Mouse (Mus musculus): ENCODE data around the gene Abca12. TPM values are rescaled to one million over a fixed set of nuclear protein-coding genes. Genes with fewer than 3 reads are reported as not detected.

Gene Abca12
- polyA plus RNA-seq, 1 experiment from 2014 or later: not detected

DNA sequence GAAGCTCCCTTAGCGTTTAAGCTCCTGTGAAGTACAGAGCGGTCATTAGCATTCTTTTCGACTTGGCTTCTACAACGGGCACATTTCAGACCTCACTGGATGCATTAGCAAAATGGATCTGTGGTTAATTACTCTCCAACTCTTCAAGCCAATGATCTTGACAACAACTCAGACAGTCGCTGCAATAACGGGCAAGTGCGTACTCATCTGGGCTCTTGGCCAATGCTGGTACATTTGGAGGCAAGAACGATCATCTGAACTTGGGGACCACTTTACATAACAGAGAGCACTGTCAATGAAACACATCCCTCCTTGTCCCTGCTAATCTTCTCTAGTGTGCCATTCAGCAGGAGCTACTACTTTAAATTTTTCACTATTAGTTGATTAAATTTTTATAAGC is 148.1 kb downstream of the Abca12 start:
- H3K27ac ChIP-seq (ENCODE audit: low read depth, low read length): no peak overlapping the region
- no peaks in the 10 kb centered on the region for H3K4me1 ChIP-seq (ENCODE audit: control insufficient read depth, insufficient read depth, low read length)
- no peaks in the 10 kb centered on the region for H3K36me3 ChIP-seq (ENCODE audit: control insufficient read depth, insufficient read depth, low read length)
- no peak for ATAC-seq (ENCODE audit: low FRiP score)
- H3K4me3 ChIP-seq (ENCODE audit: low read depth, low read length): no peak overlapping the region
- H3K27me3 ChIP-seq (ENCODE audit: control insufficient read depth, insufficient read depth, low read length): no peaks in the 10 kb centered on the region
- no peak overlapping the region for H3K9ac ChIP-seq (ENCODE audit: low read length)
- no peak overlapping the region for H3K4me2 ChIP-seq
- no peaks in the 10 kb centered on the region for H3K9me3 ChIP-seq (ENCODE audit: control insufficient read depth, low read length)
- no peak for DNase-seq (ENCODE audit: low spot score, missing footprints)
- 92% methylated on average over 8 of the region's 8 CpGs for WGBS

DNA sequence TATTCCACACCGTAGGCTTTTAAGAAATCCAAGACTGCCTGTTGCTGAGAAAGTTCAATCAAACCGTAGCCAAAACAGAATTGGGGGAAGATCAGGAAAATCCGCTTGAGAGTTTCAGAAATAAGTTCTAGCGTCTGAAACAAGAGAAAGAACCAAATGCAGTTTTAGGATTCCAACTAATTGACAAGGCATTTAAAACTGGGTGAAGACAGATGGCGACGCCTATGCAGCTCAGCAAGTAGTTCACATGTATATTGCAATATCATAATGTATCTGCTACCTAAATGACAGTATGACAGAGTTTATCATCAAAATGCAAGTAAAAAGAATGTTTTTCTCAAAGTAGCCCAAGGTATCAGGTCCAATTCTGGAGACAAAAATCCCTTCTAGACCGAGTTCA is 151.2 kb downstream of the Abca12 start:
- Histone ChIP-seq H3K36me3 (ENCODE audit: control insufficient read depth, insufficient read depth, low read length) (no peaks in the 10 kb centered on the region), H3K4me2 (no peak overlapping the region), H3K4me3 (ENCODE audit: low read depth, low read length) (no peak overlapping the region), H3K27ac (ENCODE audit: low read depth, low read length) (no peak overlapping the region), H3K9ac (ENCODE audit: low read length) (no peak overlapping the region), H3K27me3 (ENCODE audit: control insufficient read depth, insufficient read depth, low read length) (no peaks in the 10 kb centered on the region), H3K4me1 (ENCODE audit: control insufficient read depth, insufficient read depth, low read length) (no peaks in the 10 kb centered on the region), H3K9me3 (ENCODE audit: control insufficient read depth, low read length) (no peaks in the 10 kb centered on the region)
- WGBS: 95% methylated on average over 7 of the region's 7 CpGs
- no peak for DNase-seq (ENCODE audit: low spot score, missing footprints)
- no peak for ATAC-seq (ENCODE audit: low FRiP score)

DNA sequence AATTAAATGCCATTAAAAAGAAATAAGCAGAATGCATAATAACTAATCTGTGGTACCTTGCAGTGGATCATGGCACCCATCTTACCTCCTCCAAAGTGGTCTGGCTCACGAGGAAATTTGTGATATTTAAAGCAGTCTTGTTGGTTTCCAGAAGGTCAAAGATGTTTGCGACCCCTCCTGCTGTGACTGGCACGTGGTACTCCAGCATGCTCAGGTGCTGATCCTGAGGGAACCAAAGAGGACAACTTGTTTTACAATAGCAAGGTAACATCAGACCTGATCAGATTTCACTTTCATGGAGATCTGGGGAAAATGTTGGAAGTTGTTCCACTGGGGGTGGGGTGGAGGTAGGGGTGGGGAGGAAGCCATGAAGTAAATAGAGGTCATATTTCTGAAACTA is 170.1 kb downstream of the Abca12 start:
- DNase-seq (ENCODE audit: low spot score, missing footprints) (no peak), ATAC-seq (ENCODE audit: low FRiP score) (no peak)
- H3K4me1 ChIP-seq (ENCODE audit: control insufficient read depth, insufficient read depth, low read length): no peaks in the 10 kb centered on the region
- no peaks in the 10 kb centered on the region for H3K9me3 ChIP-seq (ENCODE audit: control insufficient read depth, low read length)
- no peaks in the 10 kb centered on the region for H3K27me3 ChIP-seq (ENCODE audit: control insufficient read depth, insufficient read depth, low read length)
- WGBS: 66% methylated on average over 3 of the region's 3 CpGs
- no peak overlapping the region for H3K4me3 ChIP-seq (ENCODE audit: low read depth, low read length)
- no peak overlapping the region for H3K27ac ChIP-seq (ENCODE audit: low read depth, low read length)
- no peaks in the 10 kb centered on the region for H3K36me3 ChIP-seq (ENCODE audit: control insufficient read depth, insufficient read depth, low read length)
- no peak overlapping the region for H3K4me2 ChIP-seq
- H3K9ac ChIP-seq (ENCODE audit: low read length): no peak overlapping the region

DNA sequence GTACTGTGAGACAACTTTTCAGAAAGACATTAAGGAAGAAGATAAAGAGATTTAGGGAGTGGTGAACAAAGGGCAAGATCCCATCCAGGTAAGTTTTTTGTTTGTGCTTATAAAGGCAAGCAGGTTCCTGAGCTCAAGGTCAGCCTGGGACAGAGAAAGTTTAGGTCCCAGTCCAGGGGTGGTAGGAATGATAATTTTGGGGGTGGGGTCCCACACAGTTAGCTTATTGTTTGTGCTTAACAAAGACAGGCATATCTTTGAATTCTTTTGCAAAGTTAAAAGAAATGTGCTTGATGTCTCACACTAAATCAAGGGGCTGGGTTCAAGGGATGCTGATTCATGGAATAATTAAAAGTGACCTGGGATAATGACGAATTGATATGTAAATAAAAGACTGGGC is 173.3 kb downstream of the Abca12 start:
- Histone ChIP-seq H3K36me3 (ENCODE audit: control insufficient read depth, insufficient read depth, low read length) (no peaks in the 10 kb centered on the region), H3K9me3 (ENCODE audit: control insufficient read depth, low read length) (no peaks in the 10 kb centered on the region), H3K4me2 (no peak overlapping the region), H3K27me3 (ENCODE audit: control insufficient read depth, insufficient read depth, low read length) (no peaks in the 10 kb centered on the region), H3K9ac (ENCODE audit: low read length) (no peak overlapping the region), H3K4me1 (ENCODE audit: control insufficient read depth, insufficient read depth, low read length) (no peaks in the 10 kb centered on the region), H3K4me3 (ENCODE audit: low read depth, low read length) (no peak overlapping the region), H3K27ac (ENCODE audit: low read depth, low read length) (no peak overlapping the region)
- DNase-seq (ENCODE audit: low spot score, missing footprints): no peak
- no peak for ATAC-seq (ENCODE audit: low FRiP score)
- 64% methylated on average over 1 of the region's 1 CpGs for WGBS

DNA sequence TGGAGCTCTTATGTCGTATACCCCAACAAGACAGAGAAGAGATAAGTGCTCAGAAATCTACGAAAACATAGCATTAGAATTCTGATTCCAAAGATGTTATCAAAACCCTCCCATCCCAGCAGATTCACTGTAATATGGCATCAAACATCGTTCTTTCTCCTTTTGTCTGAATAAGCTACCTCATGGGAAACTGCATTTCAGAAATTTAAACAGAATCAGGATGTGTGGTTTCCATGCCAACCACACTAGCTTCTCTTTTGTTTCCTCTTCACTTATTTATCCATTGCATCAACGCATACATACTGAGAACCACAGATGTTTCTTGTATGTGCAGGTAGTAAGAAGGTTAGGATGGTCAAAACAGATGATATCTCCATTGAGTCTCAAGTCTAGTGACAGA is 175.1 kb downstream of the Abca12 start:
- Histone ChIP-seq H3K4me2 (no peak overlapping the region), H3K27ac (ENCODE audit: low read depth, low read length) (no peak overlapping the region), H3K27me3 (ENCODE audit: control insufficient read depth, insufficient read depth, low read length) (no peaks in the 10 kb centered on the region), H3K9ac (ENCODE audit: low read length) (no peak overlapping the region), H3K4me3 (ENCODE audit: low read depth, low read length) (no peak overlapping the region), H3K9me3 (ENCODE audit: control insufficient read depth, low read length) (no peaks in the 10 kb centered on the region), H3K36me3 (ENCODE audit: control insufficient read depth, insufficient read depth, low read length) (no peaks in the 10 kb centered on the region), H3K4me1 (ENCODE audit: control insufficient read depth, insufficient read depth, low read length) (no peaks in the 10 kb centered on the region)
- ATAC-seq (ENCODE audit: low FRiP score): no peak
- WGBS: 82% methylated on average over 4 of the region's 4 CpGs
- no peak for DNase-seq (ENCODE audit: low spot score, missing footprints)

DNA sequence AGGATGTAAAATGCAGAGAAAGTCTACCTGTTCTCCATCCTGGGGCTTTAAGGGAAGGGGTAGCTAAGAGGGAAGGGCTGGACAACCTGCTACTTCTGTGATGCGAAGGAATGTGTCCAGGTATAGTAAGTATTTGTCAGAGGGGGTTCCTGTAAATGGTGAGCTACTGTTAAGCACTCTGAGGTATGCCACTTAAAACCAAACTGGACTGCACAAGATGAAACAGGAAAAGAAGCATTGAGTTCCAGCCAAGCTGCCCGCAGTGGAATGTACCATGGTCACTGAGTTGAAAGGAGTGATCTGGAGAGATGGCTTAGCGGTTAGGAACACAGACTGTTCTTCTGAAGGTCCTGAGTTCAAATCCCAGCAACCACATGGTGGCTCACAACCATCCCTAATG is 179.4 kb downstream of the Abca12 start:
- no peak for ATAC-seq (ENCODE audit: low FRiP score)
- H3K36me3 ChIP-seq (ENCODE audit: control insufficient read depth, insufficient read depth, low read length): no peaks in the 10 kb centered on the region
- DNase-seq (ENCODE audit: low spot score, missing footprints): no peak

DNA sequence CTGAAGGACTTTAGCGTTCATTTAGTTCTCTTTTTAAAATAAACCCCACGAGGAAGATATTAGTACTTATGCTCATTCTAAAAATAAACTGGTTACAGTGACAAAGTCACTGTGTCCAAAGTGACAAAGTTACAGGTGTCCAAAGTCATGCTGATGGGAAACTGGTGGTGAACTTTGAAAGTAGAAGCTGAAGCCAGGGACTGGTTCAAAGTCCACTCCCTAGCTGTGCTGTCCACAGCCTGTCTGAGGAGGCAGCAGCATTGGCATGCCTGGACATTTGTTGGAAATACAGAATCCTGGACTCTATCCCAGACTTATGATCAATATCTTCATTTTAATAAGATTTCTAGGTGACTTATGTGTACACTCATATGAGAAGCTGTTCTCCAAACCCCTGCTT is 183.5 kb downstream of the Abca12 start:
- no peak for ATAC-seq (ENCODE audit: low FRiP score)
- Histone ChIP-seq H3K9me3 (ENCODE audit: control insufficient read depth, low read length) (no peaks in the 10 kb centered on the region), H3K27me3 (ENCODE audit: control insufficient read depth, insufficient read depth, low read length) (no peaks in the 10 kb centered on the region), H3K9ac (ENCODE audit: low read length) (no peak overlapping the region), H3K36me3 (ENCODE audit: control insufficient read depth, insufficient read depth, low read length) (no peaks in the 10 kb centered on the region), H3K4me2 (no peak overlapping the region), H3K4me3 (ENCODE audit: low read depth, low read length) (no peak overlapping the region), H3K4me1 (ENCODE audit: control insufficient read depth, insufficient read depth, low read length) (no peaks in the 10 kb centered on the region), H3K27ac (ENCODE audit: low read depth, low read length) (no peak overlapping the region)
- no peak for DNase-seq (ENCODE audit: low spot score, missing footprints)
- WGBS: 80% methylated on average over 2 of the region's 2 CpGs

More for the DNA sequence above, 179.4 kb downstream of the Abca12 start:
- H3K27me3 ChIP-seq (ENCODE audit: control insufficient read depth, insufficient read depth, low read length): no peaks in the 10 kb centered on the region
- H3K4me2 ChIP-seq: no peak overlapping the region
- H3K4me1 ChIP-seq (ENCODE audit: control insufficient read depth, insufficient read depth, low read length): no peaks in the 10 kb centered on the region
- no peak overlapping the region for H3K9ac ChIP-seq (ENCODE audit: low read length)
- 93% methylated on average over 3 of the region's 3 CpGs for WGBS
- no peaks in the 10 kb centered on the region for H3K9me3 ChIP-seq (ENCODE audit: control insufficient read depth, low read length)
- H3K27ac ChIP-seq (ENCODE audit: low read depth, low read length): no peak overlapping the region
- H3K4me3 ChIP-seq (ENCODE audit: low read depth, low read length): no peak overlapping the region

DNA sequence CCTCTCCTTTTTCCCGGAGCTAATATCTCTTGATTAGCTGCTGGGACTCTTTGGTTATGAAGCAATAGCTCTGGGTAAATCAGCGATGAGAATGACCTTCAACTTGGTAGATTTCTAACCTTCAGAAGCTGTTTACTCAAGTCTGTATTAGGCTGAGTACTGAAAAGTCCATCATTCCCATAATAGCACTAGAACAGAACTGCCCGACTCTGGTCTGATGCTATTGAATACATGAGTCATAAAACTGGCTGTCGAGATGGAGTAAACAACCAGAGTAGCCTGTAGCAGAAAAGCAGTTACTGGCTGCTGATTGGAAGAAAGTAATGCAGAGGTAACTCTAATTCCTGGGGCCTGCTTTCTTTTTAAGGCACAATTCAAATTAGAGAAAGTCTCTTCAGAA is 211.1 kb downstream of the Abca12 start:
- Histone ChIP-seq H3K27me3 (ENCODE audit: control insufficient read depth, insufficient read depth, low read length) (no peaks in the 10 kb centered on the region), H3K27ac (ENCODE audit: low read depth, low read length) (no peak overlapping the region), H3K36me3 (ENCODE audit: control insufficient read depth, insufficient read depth, low read length) (no peaks in the 10 kb centered on the region), H3K4me1 (ENCODE audit: control insufficient read depth, insufficient read depth, low read length) (no peaks in the 10 kb centered on the region), H3K4me3 (ENCODE audit: low read depth, low read length) (no peak overlapping the region), H3K9ac (ENCODE audit: low read length) (no peak overlapping the region), H3K9me3 (ENCODE audit: control insufficient read depth, low read length) (no peaks in the 10 kb centered on the region), H3K4me2 (no peak overlapping the region)
- DNase-seq (ENCODE audit: low spot score, missing footprints) (no peak), ATAC-seq (ENCODE audit: low FRiP score) (no peak)
- 89% methylated on average over 4 of the region's 4 CpGs for WGBS

DNA sequence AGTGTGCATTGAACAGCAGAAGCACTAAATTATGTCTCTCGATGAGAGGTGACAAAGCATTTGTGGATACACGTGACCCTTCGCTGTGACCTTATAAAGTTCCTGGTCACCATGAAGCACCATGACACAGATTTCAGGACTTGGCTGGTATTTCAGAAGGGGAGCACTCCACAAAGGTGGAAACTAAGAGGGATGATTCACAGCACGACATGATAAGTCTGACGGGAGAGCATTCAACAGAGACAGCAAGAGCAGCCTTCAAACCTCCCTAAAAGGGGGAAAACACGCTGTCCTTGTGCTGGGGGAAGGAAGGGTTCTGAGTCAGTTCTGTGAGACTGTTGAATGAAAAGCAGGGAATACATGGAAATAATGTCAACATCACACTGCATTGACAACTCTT is 218.5 kb downstream of the Abca12 start:
- Histone ChIP-seq H3K9me3 (ENCODE audit: control insufficient read depth, low read length) (no peaks in the 10 kb centered on the region), H3K4me1 (ENCODE audit: control insufficient read depth, insufficient read depth, low read length) (no peaks in the 10 kb centered on the region), H3K4me3 (ENCODE audit: low read depth, low read length) (no peak overlapping the region), H3K4me2 (no peak overlapping the region), H3K9ac (ENCODE audit: low read length) (no peak overlapping the region), H3K27ac (ENCODE audit: low read depth, low read length) (no peak overlapping the region), H3K27me3 (ENCODE audit: control insufficient read depth, insufficient read depth, low read length) (no peaks in the 10 kb centered on the region), H3K36me3 (ENCODE audit: control insufficient read depth, insufficient read depth, low read length) (no peaks in the 10 kb centered on the region)
- no peak for DNase-seq (ENCODE audit: low spot score, missing footprints)
- WGBS: 89% methylated on average over 6 of the region's 6 CpGs
- ATAC-seq (ENCODE audit: low FRiP score): no peak

DNA sequence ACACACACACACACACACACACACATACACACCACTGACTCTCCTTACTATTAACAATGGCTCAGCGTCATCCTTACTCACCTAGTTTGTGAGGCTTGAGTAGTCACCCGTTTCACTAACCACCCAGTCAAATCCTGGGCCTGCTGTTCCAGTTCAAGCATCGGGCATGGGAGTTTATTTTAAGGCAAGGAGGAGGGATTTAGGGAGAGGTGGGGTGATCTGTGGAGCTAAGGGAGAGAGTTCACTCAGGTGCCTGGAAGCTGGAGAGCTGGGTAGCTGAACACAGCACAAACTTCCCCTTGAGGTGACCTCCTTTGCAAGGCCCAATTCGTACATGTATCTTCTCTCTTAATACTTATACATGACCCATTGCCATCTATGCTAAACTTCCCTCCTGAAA is 219.4 kb downstream of the Abca12 start:
- Histone ChIP-seq H3K27me3 (ENCODE audit: control insufficient read depth, insufficient read depth, low read length) (no peaks in the 10 kb centered on the region), H3K4me1 (ENCODE audit: control insufficient read depth, insufficient read depth, low read length) (no peaks in the 10 kb centered on the region), H3K4me3 (ENCODE audit: low read depth, low read length) (no peak overlapping the region), H3K9ac (ENCODE audit: low read length) (no peak overlapping the region), H3K9me3 (ENCODE audit: control insufficient read depth, low read length) (no peaks in the 10 kb centered on the region), H3K4me2 (no peak overlapping the region), H3K36me3 (ENCODE audit: control insufficient read depth, insufficient read depth, low read length) (no peaks in the 10 kb centered on the region), H3K27ac (ENCODE audit: low read depth, low read length) (no peak overlapping the region)
- ATAC-seq (ENCODE audit: low FRiP score) (no peak), DNase-seq (ENCODE audit: low spot score, missing footprints) (no peak)
- 87% methylated on average over 4 of the region's 4 CpGs for WGBS
